Mouse (Mus musculus): Measurements from ENCODE around the gene Spsb4.

The Spsb4 gene

GRCm38 (mm10) chr9:97018677-97019147, at the start of gene Spsb4:
Gene Spsb4, minus strand, starts transcription at chr9:97018843.
- DNase-seq (ENCODE audit: low read depth, low spot score) = no peak

- no peak for DNase-seq (ENCODE audit: low read depth, low spot score)
Observed at GRCm38 (mm10) chr9:97067761-97068160, 49.1 kb upstream of the Spsb4 start.

- no peak for DNase-seq (ENCODE audit: low read depth, low spot score)
Observed at GRCm38 (mm10) chr9:97065885-97066284, 47.2 kb upstream of the Spsb4 start.

- DNase-seq (ENCODE audit: low read depth, low spot score) = no peak
Observed at GRCm38 (mm10) chr9:97065216-97065615, 46.6 kb upstream of the Spsb4 start.

GRCm38 (mm10) chr9:97064161-97064560, 45.5 kb upstream of the Spsb4 start:
- no peak for DNase-seq (ENCODE audit: low read depth, low spot score)

- DNase-seq (ENCODE audit: low read depth, low spot score) = no peak
Observed at GRCm38 (mm10) chr9:97061696-97062095, 43.1 kb upstream of the Spsb4 start.

- no peak for DNase-seq (ENCODE audit: low read depth, low spot score)
Observed at GRCm38 (mm10) chr9:97056541-97057338, 38.1 kb upstream of the Spsb4 start.

GRCm38 (mm10) chr9:97055906-97056305, 37.3 kb upstream of the Spsb4 start:
- no peak for DNase-seq (ENCODE audit: low read depth, low spot score)

- no peak for DNase-seq (ENCODE audit: low read depth, low spot score)
Observed at GRCm38 (mm10) chr9:97051176-97051575, 32.5 kb upstream of the Spsb4 start.

GRCm38 (mm10) chr9:97046240-97046639, 27.6 kb upstream of the Spsb4 start:
- no peak for DNase-seq (ENCODE audit: low read depth, low spot score)

GRCm38 (mm10) chr9:97041633-97042032, 23.0 kb upstream of the Spsb4 start:
- DNase-seq (ENCODE audit: low read depth, low spot score) = no peak

- DNase-seq (ENCODE audit: low read depth, low spot score) = no peak
Observed at GRCm38 (mm10) chr9:97038010-97038409, 19.4 kb upstream of the Spsb4 start.

- DNase-seq (ENCODE audit: low read depth, low spot score) = no peak
Observed at GRCm38 (mm10) chr9:97036656-97037055, 18.0 kb upstream of the Spsb4 start.

GRCm38 (mm10) chr9:97027361-97027760, 8.7 kb upstream of the Spsb4 start:
- no peak for DNase-seq (ENCODE audit: low read depth, low spot score)

- DNase-seq (ENCODE audit: low read depth, low spot score) = no peak
Observed at GRCm38 (mm10) chr9:97026006-97026405, 7.4 kb upstream of the Spsb4 start.

- no peak for DNase-seq (ENCODE audit: low read depth, low spot score)
Observed at GRCm38 (mm10) chr9:97024451-97024850, 5.8 kb upstream of the Spsb4 start.

- DNase-seq (ENCODE audit: low read depth, low spot score) = no peak
Observed at GRCm38 (mm10) chr9:97022948-97023347, 4.3 kb upstream of the Spsb4 start.

- DNase-seq (ENCODE audit: low read depth, low spot score) = no peak
Observed at GRCm38 (mm10) chr9:97022371-97022770, 3.7 kb upstream of the Spsb4 start.

- no peak for DNase-seq (ENCODE audit: low read depth, low spot score)
Observed at GRCm38 (mm10) chr9:97020152-97020551, 1.5 kb upstream of the Spsb4 start.

- DNase-seq (ENCODE audit: low read depth, low spot score) = no peak
Observed at GRCm38 (mm10) chr9:97019686-97020085, 1.0 kb upstream of the Spsb4 start.

GRCm38 (mm10) chr9:97019231-97019630, 588 bp upstream of the Spsb4 start:
- DNase-seq (ENCODE audit: low read depth, low spot score) = no peak

GRCm38 (mm10) chr9:97017811-97018641, 617 bp downstream of the Spsb4 start:
- DNase-seq (ENCODE audit: low read depth, low spot score) = no peak

All from WW6 (cell line).